Mouse (Mus musculus) kidney, adult 2 months (tissue): ENCODE measurements around the gene R3hcc1l.

Experiments
- CTCF ChIP-seq: fragments of 200-500 bp; conservative IDR thresholded peaks from 2 replicates; pipeline ENCODE4 v1.5.1; 2011; ENCODE audit warnings: low read depth, mild to moderate bottlenecking, control low read depth, low read length, moderate library complexity, mixed read lengths; ENCODE audit not compliant: insufficient read depth, insufficient read length
- POLR2A ChIP-seq: fragments of 200-500 bp; IDR thresholded peaks from one replicate; pipeline ENCODE4 v1.6.1; 2011; ENCODE audit warnings: low read depth, low read length, control low read depth

DNA sequence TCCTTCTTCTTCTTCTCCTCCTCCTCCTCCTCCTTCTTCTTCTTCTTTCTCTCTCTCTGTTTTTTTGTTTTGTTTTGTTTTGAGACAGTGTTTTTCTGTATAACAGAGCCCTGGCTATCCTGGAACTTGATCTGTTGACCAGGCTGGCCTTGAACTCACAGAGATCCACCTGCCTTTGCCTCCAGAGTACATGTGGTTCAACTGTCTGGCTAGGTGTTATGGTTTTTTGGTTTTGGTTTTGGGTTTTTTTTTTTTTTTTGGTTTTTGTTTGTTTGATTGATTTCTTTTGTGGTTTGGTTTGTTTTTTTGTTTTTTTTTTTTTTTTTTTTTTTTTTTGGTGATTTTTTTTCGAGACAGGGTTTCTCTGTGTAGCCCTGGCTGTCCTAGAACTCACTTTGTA is 58.3 kb downstream of the R3hcc1l start:
- TF ChIP-seq POLR2A (no peak), CTCF (no peak)
